ENCODE assay signal across 8 mouse cellular contexts in the genomic region with DNA sequence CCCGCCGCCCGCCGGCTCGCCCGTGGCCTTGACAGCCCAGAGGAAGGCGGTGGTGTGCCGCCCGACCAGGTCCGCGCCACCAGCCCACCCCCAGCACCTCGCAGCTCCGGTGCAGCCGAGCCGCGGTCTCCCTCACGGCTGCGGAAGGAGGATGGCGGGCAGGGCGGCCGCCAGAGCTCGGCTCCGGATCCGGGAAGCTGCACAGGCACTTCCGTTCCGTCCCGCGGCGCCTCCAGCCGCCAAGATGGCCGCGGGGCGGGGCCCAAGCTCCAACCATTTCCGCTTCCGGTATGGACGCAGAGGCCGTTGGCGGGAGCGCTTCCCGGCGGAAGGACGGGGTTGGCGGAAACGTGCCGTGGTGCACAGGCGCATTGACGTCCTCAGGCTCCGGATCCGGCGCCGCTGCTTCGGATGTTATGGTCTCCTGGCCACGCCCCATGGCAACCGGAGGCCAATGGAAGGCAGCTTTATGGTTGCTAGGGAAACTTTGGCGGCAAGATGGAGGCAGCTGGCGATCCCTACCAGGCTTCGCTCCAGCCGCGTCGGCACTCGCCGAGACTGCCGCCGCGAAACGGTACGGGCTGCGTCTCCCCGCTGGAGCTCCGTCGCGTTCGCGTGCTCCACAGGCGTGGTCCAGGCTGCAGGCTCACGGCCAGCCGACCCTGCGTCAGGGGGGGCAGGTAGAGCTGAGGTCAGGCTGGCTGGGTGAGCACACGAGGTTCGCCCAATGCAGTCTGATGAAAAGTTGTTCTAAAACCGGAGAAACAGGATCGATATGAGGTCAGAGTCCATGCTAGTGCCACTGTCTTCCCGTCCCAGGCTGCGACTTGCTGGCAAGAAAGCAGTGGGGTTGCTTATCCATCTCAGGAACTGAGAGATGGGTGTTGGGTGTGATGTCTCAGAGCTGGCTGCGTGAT. TPM values are rescaled to one million over a fixed set of nuclear protein-coding genes. Genes with fewer than 3 reads are reported as not detected.
DNase-seq lines count a peak whose midpoint lies in the region; ATAC-seq lines count a peak whose summit lies in the region.

TSS of gene Rer1 (minus strand) at position 275 of the 917 bp plus-strand sequence.
TSS of gene Morn1 (plus strand) at position 470 of the 917 bp plus-strand sequence.

- H3K9me3 ChIP-seq in lung, embryonic 16.5 days (ENCODE audit: control insufficient read depth, low read length): no peaks in the 10 kb centered on the region

- peak within 1 kb of the TSS; percentile 90 for H3K4me3 ChIP-seq in lung, embryonic 16.5 days (ENCODE audit: low read length)

- no peaks in the 10 kb centered on the region for H3K27me3 ChIP-seq in lung, embryonic 16.5 days (ENCODE audit: control insufficient read depth, insufficient read depth, low read depth, low read length)

- DNase-seq in MEL-GATA-1-ER (ENCODE audit: extremely low read depth, low read depth): peak; percentile 94
- peak; percentile 99 for DNase-seq in cerebellum, adult 8-10 months
- DNase-seq in forelimb bud, embryonic 11.5 days (ENCODE audit: low read depth, low spot score): peak; percentile 100
- DNase-seq in layer of hippocampus, adult 9-10 months (ENCODE audit: low spot score): peak; percentile 99
- peak; percentile 100 for DNase-seq in ovary, postnatal 10 days (ENCODE audit: low spot score)
- DNase-seq in thymus, postnatal 10 days (ENCODE audit: low spot score in 2 of 2): peak; percentile 99 to 100

- ATAC-seq in hematopoietic stem cell, adult 5-6 weeks (replicated peaks in 1 of 2; ENCODE audit: insufficient read depth in 1 of 2, low FRiP score in 2 of 2, low TSS enrichment in 1 of 2, low read depth in 1 of 2, poor library complexity in 2 of 2, severe bottlenecking in 2 of 2): peak; percentile 98 to 99
- peak; percentile 98 for ATAC-seq in lung, embryonic 16.5 days (ENCODE audit: low read depth)

- H3K36me3 ChIP-seq in lung, embryonic 16.5 days (ENCODE audit: control insufficient read depth, insufficient read depth, low read length): no peaks in the 10 kb centered on the region; the same call in 1 of the 2 replicates

- peak within 1 kb of the TSS; percentile 91 for H3K9ac ChIP-seq in lung, embryonic 16.5 days (ENCODE audit: low read length)

- peaks cover 26% of the 10 kb centered on the region for H3K4me1 ChIP-seq in lung, embryonic 16.5 days (replicated peaks; ENCODE audit: control insufficient read depth, insufficient read depth, low read length)

- WGBS in lung, embryonic 16.5 days: under 1% methylated on average over 74 of the region's 85 CpGs

- peak within 1 kb of the TSS; percentile 97 for H3K4me2 ChIP-seq in lung, embryonic 16.5 days (ENCODE audit: low read depth, low read length)

- H3K27ac ChIP-seq in lung, embryonic 16.5 days (ENCODE audit: low read length): peak within 1 kb of the TSS; percentile 92

RNA-seq across cellular contexts. Expression of gene Rer1, which starts in this region (rescaled TPM):
- total RNA-seq in hematopoietic stem cell, adult 5-6 weeks (2017): 113 and 117 TPM in 2 replicates
- 150 and 157 TPM in 2 replicates for polyA plus RNA-seq in lung, embryonic 16.5 days (2015; fragmentation: Nextera tagmentation; extraction: Ambion mirVana)

RNA-seq across cellular contexts. Expression of gene Morn1, which starts in this region (rescaled TPM):
- 4.6 and 8.6 TPM in 2 replicates for total RNA-seq in hematopoietic stem cell, adult 5-6 weeks (2017)
- polyA plus RNA-seq in lung, embryonic 16.5 days (2015; fragmentation: Nextera tagmentation; extraction: Ambion mirVana): 6.3 and 6.9 TPM in 2 replicates

Comparison
In these comparisons a context has a peak if more than half of its experiments do, and no peak if none do; other contexts are left out.
1. Peak in every context shown above with its lines: DNase-seq, ATAC-seq, H3K4me3 ChIP-seq and H3K27ac ChIP-seq.